Mouse (Mus musculus) left cerebral cortex, adult 2 months (tissue): ENCODE measurements around the gene Il4. TPM values are rescaled to one million over a fixed set of nuclear protein-coding genes. Genes with fewer than 3 reads are reported as not detected.
"Not testable (repeated sequence)": the region's sequence is repeated elsewhere in the genome, so short reads cannot be mapped to it uniquely, and the experiment has no call there.

Experiments
- DNase-seq, 2 experiments: peaks; one replicate each; pipeline ENCODE4 v3.0.0; 2021 to 2022; ENCODE audit warnings: low spot score in 2 of 2, mixed read lengths in 1 of 2; ENCODE audit errors: extremely low spot score in 1 of 2
- H3K27ac ChIP-seq: fragments of 200-600 bp; 2 replicates; pipeline ENCODE4 v1.8.1; 2022
- H3K4me3 ChIP-seq: fragments of 200-600 bp; 2 replicates; pipeline ENCODE4 v1.8.1; 2022
- CTCF ChIP-seq: fragments of 200-600 bp; IDR thresholded peaks from 2 replicates; pipeline ENCODE4 v1.8.1; 2022; ENCODE audit warnings: antibody characterized with exemption, mild to moderate bottlenecking, moderate library complexity
- intact Hi-C: fragments of 180-260 bp; cut with DNase I; formaldehyde crosslinking; loops from one replicate; pipeline ENCODE4 v1.15.1; 2025
- total RNA-seq, 2 experiments: library from RNA; stranded (reverse); gene quantifications; 2 replicates each; pipeline ENCODE4 v1.2.3; 2021

Gene Il4
- total RNA-seq, 2 experiments from 2014 or later: not detected

DNA sequence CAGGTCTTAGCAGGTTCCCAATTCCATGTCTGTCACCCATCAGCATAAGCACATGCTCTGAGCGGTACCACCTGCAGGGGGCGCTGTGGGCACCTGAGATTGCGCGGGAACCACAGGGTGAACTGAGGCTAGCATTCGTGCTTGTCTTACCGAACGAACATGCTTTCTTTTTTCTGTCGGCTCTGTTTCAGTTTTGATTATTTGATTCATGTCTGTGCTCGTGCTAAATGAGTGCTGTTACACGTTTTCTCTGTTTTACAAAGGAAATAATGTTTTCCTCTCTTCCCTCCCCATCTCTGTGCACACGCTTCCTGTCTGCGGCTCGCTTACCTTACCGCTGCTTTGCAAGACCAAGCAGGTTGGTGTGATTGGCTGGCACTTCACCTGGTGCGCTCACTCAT, 28.1 kb downstream of the Il4 start:
- intact Hi-C loops: no loop called here
- TF ChIP-seq CTCF: peak; percentile 74
- H3K27ac ChIP-seq: no peak overlapping the region
- no peak overlapping the region for H3K4me3 ChIP-seq
- DNase-seq: peak; percentile 25 to 41

DNA sequence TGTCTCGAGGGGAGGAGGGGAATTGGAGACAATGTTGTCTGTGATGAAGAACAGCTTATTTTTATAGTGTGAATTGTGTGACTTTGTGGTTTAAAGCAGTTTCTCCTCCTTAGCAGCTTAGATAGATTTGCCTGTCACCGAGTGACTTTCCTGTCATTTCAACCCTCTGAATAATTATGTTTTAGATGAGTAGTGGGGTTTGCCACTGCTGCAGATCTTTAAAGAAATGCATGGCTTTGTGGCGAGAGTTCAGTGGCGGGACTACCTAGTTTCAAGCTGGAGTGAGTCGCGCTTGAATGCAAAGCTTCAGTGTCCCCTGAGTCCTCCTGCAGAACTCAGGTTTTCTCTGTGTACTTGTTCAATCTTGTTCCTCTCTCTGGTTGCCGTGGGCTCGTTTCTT, 30.2 kb downstream of the Il4 start:
- H3K4me3 ChIP-seq: no peak overlapping the region
- no peak overlapping the region for H3K27ac ChIP-seq

DNA sequence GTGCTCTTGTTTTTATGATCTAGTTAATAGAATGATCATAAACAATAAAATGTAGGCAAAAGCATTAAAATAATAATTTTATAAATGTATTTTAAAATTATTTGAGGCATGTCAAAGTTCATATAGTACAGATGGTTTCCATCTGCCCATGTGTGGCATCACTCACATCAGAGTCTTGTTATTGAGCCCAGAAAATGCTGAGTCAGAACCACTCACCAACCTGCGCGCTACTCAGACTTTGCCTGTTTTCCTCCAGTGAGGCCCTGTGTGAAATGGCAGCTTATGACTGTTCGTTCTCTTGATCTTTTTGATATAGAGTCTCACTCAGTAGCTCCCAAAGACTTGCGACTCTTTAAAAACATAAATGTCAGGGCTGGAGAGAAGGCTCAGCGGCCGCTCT, 33.0 kb downstream of the Il4 start:
- intact Hi-C loops: loop anchor here (1.0 to 5.0 kb wide), 2 partner anchors 42 to 115 kb away; partner anchors contain the start of gene Gm9837

More for the DNA sequence above, 30.2 kb downstream of the Il4 start:
- intact Hi-C loops: loop anchor here (5.0 kb wide), 1 partner anchor 39 kb away; no protein-coding TSS in a partner anchor
- TF ChIP-seq CTCF: no peak
- DNase-seq: no peak

DNA sequence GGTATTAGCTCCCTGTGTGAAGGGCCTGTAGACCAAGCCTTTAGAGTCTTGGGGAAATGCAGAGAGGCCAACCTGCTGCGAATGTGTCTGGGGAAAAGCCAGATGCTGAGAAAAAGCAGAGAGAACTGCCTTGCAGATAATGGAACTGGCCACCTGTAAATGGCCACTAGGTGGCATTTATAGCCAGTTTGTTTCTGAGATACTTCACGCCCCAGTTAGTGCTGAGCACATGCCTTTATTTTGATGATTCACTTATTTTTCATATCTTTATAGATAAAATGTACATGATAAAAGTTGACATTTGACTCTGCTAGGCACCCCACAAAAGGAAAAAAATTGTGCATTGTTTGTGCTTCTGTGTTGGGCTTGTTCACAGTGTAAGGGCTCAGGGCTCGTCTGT, 33.6 kb downstream of the Il4 start:
- H3K27ac ChIP-seq: no peak overlapping the region
- no peak for DNase-seq
- intact Hi-C loops: loop anchor here (1.0 to 5.0 kb wide), 2 partner anchors 42 to 115 kb away; partner anchors contain the start of gene Gm9837
- peak; percentile 73 for TF ChIP-seq CTCF
- H3K4me3 ChIP-seq: no peak overlapping the region

More for the DNA sequence above, 33.0 kb downstream of the Il4 start:
- Histone ChIP-seq H3K4me3 (no peak overlapping the region), H3K27ac (no peak overlapping the region)
- TF ChIP-seq CTCF: no peak
- DNase-seq: no peak

DNA sequence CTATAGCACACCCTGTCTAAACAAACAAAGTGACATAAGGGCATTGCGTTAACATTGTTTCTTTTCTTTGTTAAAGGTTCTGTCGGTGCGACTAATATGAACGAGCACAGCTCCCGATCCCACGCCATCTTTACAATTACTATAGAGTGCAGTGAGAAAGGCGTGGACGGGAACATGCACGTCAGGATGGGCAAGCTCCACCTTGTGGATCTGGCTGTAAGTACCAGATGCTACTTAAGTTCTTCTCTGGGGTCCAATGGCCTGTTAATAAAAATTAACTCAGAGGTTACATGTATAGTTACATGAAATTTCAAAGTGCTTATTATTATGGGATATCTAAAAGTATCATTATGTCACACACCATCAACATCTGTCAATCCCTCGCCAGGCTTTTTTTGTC, 35.3 kb downstream of the Il4 start:
- intact Hi-C loops: no loop called here
- Histone ChIP-seq H3K4me3 (no peak overlapping the region), H3K27ac (no peak overlapping the region)
- peak; percentile 35 for TF ChIP-seq CTCF
- DNase-seq: no peak

DNA sequence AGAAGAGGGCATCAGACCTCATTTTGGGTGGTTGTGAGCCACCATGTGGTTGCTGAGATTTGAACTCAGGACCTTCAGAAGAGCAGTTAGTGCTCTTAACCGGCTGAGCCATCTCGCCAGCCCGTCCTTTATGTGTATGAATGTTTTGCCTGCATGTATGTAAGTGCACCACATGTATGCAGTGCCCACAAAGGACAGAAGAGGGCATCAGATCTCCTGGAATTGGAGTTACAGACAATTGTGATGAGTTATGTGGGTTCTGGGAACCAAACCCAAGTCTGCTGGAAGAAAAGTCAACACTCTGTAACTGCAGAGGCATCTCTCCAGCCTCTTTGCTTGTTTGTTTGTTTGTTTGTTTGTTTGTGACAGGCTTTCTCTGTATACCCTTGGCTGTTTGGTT, 37.9 kb downstream of the Il4 start:
- H3K4me3 ChIP-seq: no peak overlapping the region
- TF ChIP-seq CTCF: peak; percentile 12

DNA sequence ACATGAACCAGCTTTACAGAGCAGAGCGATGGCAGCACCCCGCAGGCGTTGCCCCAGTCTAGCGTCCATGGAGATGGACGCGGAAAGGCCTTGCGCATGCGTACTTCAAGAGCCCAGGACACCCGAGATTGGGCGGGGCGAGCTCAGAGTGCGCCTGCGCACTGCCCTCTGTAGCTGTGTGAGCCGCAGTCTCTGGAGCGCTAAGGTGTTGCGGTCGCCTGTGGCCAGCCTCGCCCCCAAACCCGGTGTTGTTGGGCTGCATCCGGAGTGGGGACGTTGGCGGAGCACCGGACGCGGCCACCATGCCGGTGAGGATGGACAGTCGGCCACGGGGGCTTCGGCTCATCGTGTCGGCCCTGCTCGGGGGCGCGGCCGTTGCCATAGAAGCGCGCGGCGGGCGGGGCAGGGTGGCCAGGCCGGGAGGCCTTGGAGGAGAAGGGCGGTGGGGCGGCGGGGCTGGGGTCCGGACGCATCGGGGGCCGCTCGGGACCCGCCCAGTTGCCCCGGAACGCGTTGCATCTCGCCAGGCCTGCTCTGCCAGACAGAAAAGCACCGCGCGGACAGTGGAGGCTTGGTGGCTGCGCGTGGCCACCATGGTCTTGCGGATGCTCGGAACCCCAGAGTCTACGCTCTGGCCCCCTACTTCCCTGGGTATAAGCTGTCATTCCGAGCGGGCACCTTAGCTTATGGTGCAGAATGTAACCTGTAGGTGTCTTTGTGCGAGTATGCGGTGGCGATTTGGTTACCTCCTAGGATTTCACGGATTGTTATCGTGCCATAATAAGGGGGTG, 51.0 kb downstream of the Il4 start, which contains the start of gene Kif3a:
Gene Kif3a, plus strand, starts transcription at position 156 of the 791 bp plus-strand sequence.
- no peak for TF ChIP-seq CTCF
- intact Hi-C loops: loop anchor here (5.0 kb wide), 1 partner anchor 95 kb away; the partner anchor contains the start of gene Gm9837
- peak within 1 kb of the TSS; percentile 88 for H3K27ac ChIP-seq
- peak within 1 kb of the TSS; percentile 66 for H3K4me3 ChIP-seq
- peak; percentile 93 to 94 for DNase-seq

More for the DNA sequence above, 37.9 kb downstream of the Il4 start:
- intact Hi-C loops: no loop called here
- no peak overlapping the region for H3K27ac ChIP-seq
- DNase-seq: no peak

DNA sequence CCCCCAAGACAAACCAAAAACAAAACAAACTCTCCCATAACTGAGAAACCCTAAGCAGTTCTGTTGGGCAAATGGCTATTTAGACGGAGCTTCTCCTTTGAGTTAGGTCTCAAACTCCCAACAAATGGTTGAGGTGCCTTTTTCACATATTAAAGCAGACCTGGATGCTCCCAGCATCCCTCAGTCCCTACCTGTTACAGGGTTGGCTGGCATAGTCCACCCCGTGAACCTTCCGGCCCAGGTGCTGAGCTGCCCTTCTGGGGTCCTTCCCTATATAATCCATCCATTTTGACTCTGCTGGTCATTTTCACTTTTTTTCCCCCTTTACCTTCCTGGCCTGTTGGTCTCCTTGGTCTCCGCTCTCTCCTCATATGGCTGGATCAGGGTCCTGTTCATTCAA, 51.8 kb downstream of the Il4 start:
- peak overlapping the region; percentile 66 for H3K4me3 ChIP-seq
- DNase-seq: no peak
- intact Hi-C loops: loop anchor here (5.0 kb wide), 1 partner anchor 94 kb away; the partner anchor contains the start of gene Gm9837
- H3K27ac ChIP-seq: peak overlapping the region; percentile 88
- TF ChIP-seq CTCF: no peak

DNA sequence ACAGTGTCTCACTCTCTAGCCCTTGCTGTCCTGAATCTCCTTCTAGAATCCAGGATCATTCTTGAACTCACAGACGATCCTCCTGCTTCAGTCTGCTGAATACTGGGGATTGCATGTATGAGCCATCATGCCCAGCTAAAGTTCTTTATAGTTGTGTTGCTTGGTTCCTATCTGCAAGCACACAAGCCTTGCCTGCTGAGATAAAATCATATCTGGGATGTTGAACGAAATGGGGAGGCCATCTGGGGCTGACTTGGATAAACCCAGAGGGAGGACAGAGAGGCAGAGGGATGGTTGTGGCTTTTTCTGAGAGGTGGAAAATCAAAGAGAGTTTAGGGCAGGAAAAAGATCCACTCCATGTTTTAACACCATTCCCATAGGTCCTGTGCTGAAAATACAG, 56.5 kb downstream of the Il4 start:
- TF ChIP-seq CTCF: no peak
- Histone ChIP-seq H3K27ac (no peak overlapping the region), H3K4me3 (no peak overlapping the region)
- intact Hi-C loops: no loop called here
- no peak for DNase-seq

DNA sequence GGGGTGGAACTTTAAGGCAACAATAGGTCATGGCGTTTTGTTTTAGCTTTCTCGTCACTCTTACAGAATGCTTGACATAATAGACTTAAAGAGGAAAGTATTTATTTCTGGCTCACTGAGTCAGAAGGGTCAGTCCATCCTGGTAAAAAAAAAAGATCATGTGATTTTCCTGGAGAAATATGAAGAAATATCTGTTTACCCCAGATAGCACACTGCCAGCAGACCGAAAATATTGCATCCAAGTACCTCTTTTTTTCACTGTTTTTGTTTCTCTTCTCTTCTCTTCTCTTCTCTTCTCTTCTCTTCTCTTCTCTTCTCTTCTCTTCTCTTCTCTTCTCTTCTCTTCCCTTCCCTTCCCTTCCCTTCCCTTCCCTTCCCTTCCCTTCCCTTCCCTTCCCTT, 58.5 kb downstream of the Il4 start:
- intact Hi-C loops, H3K27ac ChIP-seq, DNase-seq, H3K4me3 ChIP-seq: not testable (repeated sequence)

DNA sequence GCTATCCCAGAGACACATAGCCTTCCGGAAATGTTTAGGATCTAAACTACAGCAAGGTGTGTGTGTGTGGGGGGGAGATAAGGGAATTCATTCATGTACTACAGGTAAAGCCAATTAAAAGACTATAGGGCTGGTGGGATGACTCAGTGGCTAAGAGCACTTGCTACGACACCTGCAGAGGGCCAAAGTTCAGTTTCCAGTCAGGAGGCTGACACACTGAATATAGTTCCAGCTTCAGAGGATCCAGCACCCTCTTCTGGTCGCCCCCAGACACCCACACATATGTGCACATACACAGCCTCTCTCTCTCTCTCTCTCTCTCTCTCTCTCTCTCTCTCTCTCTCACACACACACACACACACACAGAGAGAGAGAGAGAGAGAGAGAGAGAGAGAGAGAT, 60.5 kb downstream of the Il4 start:
- intact Hi-C loops, DNase-seq, H3K4me3 ChIP-seq: not testable (repeated sequence)

DNA sequence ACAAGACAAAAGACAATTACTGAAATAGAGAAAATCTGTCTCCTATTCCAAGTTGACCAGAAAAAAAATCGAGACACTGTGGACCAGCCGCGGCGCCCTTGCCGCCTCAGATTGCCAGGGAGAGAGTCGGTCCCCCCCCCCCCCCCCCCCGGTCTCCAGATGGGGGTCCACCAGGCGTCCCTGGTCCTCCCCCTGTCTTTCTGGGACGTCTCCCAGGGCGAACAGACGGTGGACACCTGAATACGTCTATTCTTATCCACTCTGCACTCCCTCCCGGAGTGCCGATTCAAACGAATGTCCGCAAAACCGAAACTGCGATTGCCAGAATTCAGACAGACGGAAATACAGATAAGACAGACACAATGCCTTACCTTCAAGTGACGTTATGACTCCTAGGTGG, 61.9 kb downstream of the Il4 start:
- intact Hi-C loops, H3K27ac ChIP-seq, H3K4me3 ChIP-seq, DNase-seq: not testable (repeated sequence)

More for the DNA sequence above, 60.5 kb downstream of the Il4 start:
- H3K27ac ChIP-seq: not testable (repeated sequence)

Other genes starting within 250 kb of the Il4 start
- not detected for gene Leap2, start 195.5 kb downstream of the Il4 start, total RNA-seq
- 100 to 1,000 TPM; 388 to 436 TPM for gene Uqcrq, start 187.8 kb downstream of the Il4 start, total RNA-seq
- 1 to 10 TPM in 1 of 2 experiments, under 1 TPM in 1; 0.89 to 1.1 TPM for gene Gdf9, start 187.6 kb downstream of the Il4 start, total RNA-seq
- gene Gm10447, start 161.6 kb downstream of the Il4 start, total RNA-seq: under 1 TPM; 0.33 to 0.34 TPM
- 1 to 10 TPM; 5.4 to 6.3 TPM for gene Shroom1, start 161.5 kb downstream of the Il4 start, total RNA-seq
- gene Gm9837, start 148.2 kb downstream of the Il4 start, total RNA-seq: under 1 TPM in 1 of 2 experiments, not detected in 1; 0.84 TPM
- gene Gm9945, start 138.5 kb downstream of the Il4 start, total RNA-seq: 1 to 10 TPM; 1.8 to 2.2 TPM
- gene Sowaha, start 138.4 kb downstream of the Il4 start, total RNA-seq: 10 to 100 TPM; 68.8 to 83.8 TPM
- gene Sept8, start 99.4 kb downstream of the Il4 start, total RNA-seq: 100 to 1,000 TPM; 304 to 314 TPM
- 100 to 1,000 TPM; 127 to 131 TPM for gene Kif3a, start 51.3 kb downstream of the Il4 start, total RNA-seq
- not detected for gene Il13, start 16.0 kb upstream of the Il4 start, total RNA-seq
- 10 to 100 TPM; 10.9 to 12.0 TPM for gene Rad50, start 88.7 kb upstream of the Il4 start, total RNA-seq
- not detected for gene Il5, start 102.1 kb upstream of the Il4 start, total RNA-seq
- 1 to 10 TPM; 6.6 to 8.2 TPM for gene Irf1, start 151.3 kb upstream of the Il4 start, total RNA-seq
- gene Gm17334, start 154.5 kb upstream of the Il4 start, total RNA-seq: 1 to 10 TPM in 1 of 2 experiments, under 1 TPM in 1; 0.52 to 1.1 TPM
- 1 to 10 TPM; 3.0 to 5.9 TPM for gene Gm12216, start 240.6 kb upstream of the Il4 start, total RNA-seq